Mouse (Mus musculus) bone marrow macrophage, adult 2 months (primary cell): ENCODE results near the gene Tctex1d4. TPM values are rescaled to one million over a fixed set of nuclear protein-coding genes. Genes with fewer than 3 reads are reported as not detected.

Experiments used
- H3K27ac ChIP-seq: 2 replicates; pipeline ENCODE4 v1.5.1; 2012; ENCODE audit warnings: low read depth, low read length; ENCODE audit not compliant: insufficient read depth
- H3K4me1 ChIP-seq: 2 replicates; pipeline ENCODE4 v1.6.1; 2012; ENCODE audit warnings: low read length; ENCODE audit not compliant: control insufficient read depth, insufficient read depth
- H3K4me3 ChIP-seq: 2 replicates; pipeline ENCODE4 v1.5.1; 2012; ENCODE audit warnings: mild to moderate bottlenecking, low read length, moderate library complexity; ENCODE audit not compliant: insufficient read depth
- CTCF ChIP-seq: IDR thresholded peaks from 2 replicates; pipeline ENCODE4 v1.5.1; 2012; ENCODE audit warnings: low read depth, mild to moderate bottlenecking, low read length, moderate library complexity
- POLR2A ChIP-seq: IDR thresholded peaks from 2 replicates; pipeline ENCODE4 v1.6.1; 2012; ENCODE audit warnings: mild to moderate bottlenecking, low read depth, low read length, borderline replicate concordance
- polyA plus RNA-seq: library from polyadenylated mRNA; stranded (reverse); fragments of >200 nt; gene quantifications from 2 replicates; pipeline ENCODE4 v1.2.4, GENCODE M21; 2012; ENCODE audit not compliant: missing spikeins, insufficient read depth, insufficient read length

Tctex1d4 gene
- polyA plus RNA-seq, 1 experiment, result 2.2 TPM

- Histone ChIP-seq H3K4me1 (peaks cover 12% of the 10 kb centered on the region), H3K4me3 (no peak overlapping the region), H3K27ac (no peak overlapping the region)
- TF ChIP-seq CTCF (no peak), POLR2A (no peak)
These were observed 23.7 kb downstream of the Tctex1d4 start for GRCm38 (mm10) chr4:117150212-117150733.

GRCm38 (mm10) chr4:117151416-117151815 lies 24.8 kb downstream of the Tctex1d4 start:
- peaks cover 12% of the 10 kb centered on the region for H3K4me1 ChIP-seq
- no peak for TF ChIP-seq CTCF
- no peak for TF ChIP-seq POLR2A
- no peak overlapping the region for H3K4me3 ChIP-seq
- H3K27ac ChIP-seq, result no peak overlapping the region

- no peak overlapping the region for H3K27ac ChIP-seq
- no peak for TF ChIP-seq POLR2A
- TF ChIP-seq CTCF, result no peak
- peak overlapping the region; percentile 77; the same call in 1 of the 2 replicates for H3K4me3 ChIP-seq
- H3K4me1 ChIP-seq, result peaks cover 12% of the 10 kb centered on the region
These were observed 26.1 kb downstream of the Tctex1d4 start for GRCm38 (mm10) chr4:117152714-117153113.

- Histone ChIP-seq H3K27ac (peak overlapping the region; percentile 81), H3K4me3 (peak overlapping the region; percentile 77), H3K4me1 (peaks cover 12% of the 10 kb centered on the region)
- TF ChIP-seq POLR2A (no peak), CTCF (no peak)
These were observed 28.6 kb downstream of the Tctex1d4 start for GRCm38 (mm10) chr4:117155020-117155791.

- no peak for TF ChIP-seq CTCF
- TF ChIP-seq POLR2A, result 0 out of 2 replicates have a peak, but pooled peaks have one; percentile 38
- Histone ChIP-seq H3K27ac (peak within 1 kb of the TSS; percentile 81), H3K4me1 (peaks cover 12% of the 10 kb centered on the region), H3K4me3 (peak within 1 kb of the TSS; percentile 77)
These were observed 29.3 kb downstream of the Tctex1d4 start, which contains the start of gene Rps8 for GRCm38 (mm10) chr4:117155792-117156355. Rps8 (minus strand) TSS chr4:117156243.

GRCm38 (mm10) chr4:117156372-117156771 lies 29.8 kb downstream of the Tctex1d4 start:
- Histone ChIP-seq H3K4me1 (peaks cover 12% of the 10 kb centered on the region), H3K4me3 (peak overlapping the region; percentile 77; the same call in 1 of the 2 replicates), H3K27ac (peak overlapping the region; percentile 64)
- TF ChIP-seq CTCF, result no peak
- no peak for TF ChIP-seq POLR2A

- TF ChIP-seq POLR2A, result no peak
- no peak for TF ChIP-seq CTCF
- Histone ChIP-seq H3K4me1 (no peaks in the 10 kb centered on the region), H3K27ac (no peak overlapping the region), H3K4me3 (no peak overlapping the region)
These were observed 33.1 kb downstream of the Tctex1d4 start for GRCm38 (mm10) chr4:117159666-117160065.

- H3K27ac ChIP-seq, result no peak overlapping the region
- TF ChIP-seq POLR2A (no peak), CTCF (no peak)
- H3K4me1 ChIP-seq, result 0 out of 2 replicates have a peak, but pooled peaks cover 2% of the 10 kb centered on the region
- no peak overlapping the region for H3K4me3 ChIP-seq
These were observed 34.6 kb downstream of the Tctex1d4 start for GRCm38 (mm10) chr4:117161183-117161582.

GRCm38 (mm10) chr4:117169936-117170335 lies 43.3 kb downstream of the Tctex1d4 start:
- Histone ChIP-seq H3K4me3 (no peak overlapping the region), H3K4me1 (peaks cover 11% of the 10 kb centered on the region), H3K27ac (no peak overlapping the region)
- TF ChIP-seq POLR2A, result no peak
- no peak for TF ChIP-seq CTCF

Other genes starting within 250 kb of the Tctex1d4 start
- gene Zswim5, start 249.4 kb upstream of the Tctex1d4 start, polyA plus RNA-seq, result not detected in 2 replicates
- 45.5 and 56.5 TPM in 2 replicates for gene Urod, start 132.4 kb upstream of the Tctex1d4 start, polyA plus RNA-seq
- gene Hectd3, start 131.5 kb upstream of the Tctex1d4 start, polyA plus RNA-seq, result 24.5 and 26.8 TPM in 2 replicates
- gene Eif2b3, start 107.4 kb upstream of the Tctex1d4 start, polyA plus RNA-seq, result 8.1 and 8.5 TPM in 2 replicates
- not detected in 2 replicates for gene Ptch2, start 30.7 kb upstream of the Tctex1d4 start, polyA plus RNA-seq
- 4.3 and 4.8 TPM in 2 replicates for gene Btbd19, start 1.1 kb upstream of the Tctex1d4 start, polyA plus RNA-seq
- gene Plk3, start 7.2 kb downstream of the Tctex1d4 start, polyA plus RNA-seq, result 2.9 and 3.3 TPM in 2 replicates
- gene Rps8, start 29.4 kb downstream of the Tctex1d4 start, polyA plus RNA-seq, result 1,158 and 1,548 TPM in 2 replicates
- 17.2 and 20.5 TPM in 2 replicates for gene Kif2c, start 55.8 kb downstream of the Tctex1d4 start, polyA plus RNA-seq
- gene Tmem53, start 125.2 kb downstream of the Tctex1d4 start, polyA plus RNA-seq, result not detected in 2 replicates
- gene Armh1, start 125.3 kb downstream of the Tctex1d4 start, polyA plus RNA-seq, result not detected in 2 replicates